Mouse (Mus musculus) embryonic facial prominence, embryonic 14.5 days (tissue): ENCODE measurements at regions not wholly inside any gene's neighbourhood (a gene's known extent, or its start where the extent isn't known, plus 50 kb on each side); places are given as distances from the start of the nearest gene placed in this dataset.

Experiments
- ATAC-seq: fragments of 200-750 bp; cut with Nextera tagmentation; 2 replicates; pipeline ENCODE4 v1.8.0; 2017; ENCODE audit warnings: low read depth, moderate number of reproducible peaks, moderate TSS enrichment
- DNase-seq: peaks from one replicate; pipeline ENCODE4 v3.0.0-alpha.2; 2015; ENCODE audit warnings: low spot score
- H3K27ac ChIP-seq: fragments of 300-500 bp; sonication (generic); replicated peaks from 2 replicates; pipeline ENCODE4 v1.5.1; 2014; ENCODE audit warnings: low read depth, mild to moderate bottlenecking, low read length, moderate library complexity
- H3K27me3 ChIP-seq: fragments of 300-500 bp; sonication (generic); replicated peaks from 2 replicates; pipeline ENCODE4 v1.6.1; 2014; ENCODE audit warnings: low read length; ENCODE audit not compliant: control insufficient read depth, insufficient read depth
- H3K36me3 ChIP-seq: fragments of 300-500 bp; sonication (generic); 2 replicates; pipeline ENCODE4 v1.6.1; 2014; ENCODE audit warnings: low read length, mixed read lengths; ENCODE audit not compliant: control insufficient read depth, insufficient read depth
- H3K4me1 ChIP-seq: fragments of 300-500 bp; sonication (generic); 2 replicates; pipeline ENCODE4 v1.6.1; 2014; ENCODE audit warnings: antibody characterized with exemption, low read length; ENCODE audit not compliant: control insufficient read depth, insufficient read depth
- H3K4me2 ChIP-seq: fragments of 300-500 bp; sonication (generic); 2 replicates; pipeline ENCODE4 v1.6.1; 2014; ENCODE audit warnings: low read depth, mild to moderate bottlenecking, low read length, moderate library complexity, mixed read lengths
- H3K4me3 ChIP-seq: fragments of 300-500 bp; sonication (generic); 2 replicates; pipeline ENCODE4 v1.5.1; 2014; ENCODE audit warnings: low read depth, mild to moderate bottlenecking, low read length
- H3K9ac ChIP-seq: fragments of 300-500 bp; sonication (generic); 2 replicates; pipeline ENCODE4 v1.6.1; 2014; ENCODE audit warnings: low read depth, mild to moderate bottlenecking, low read length, moderate library complexity, mixed read lengths
- H3K9me3 ChIP-seq: fragments of 300-500 bp; sonication (generic); 2 replicates; pipeline ENCODE4 v1.6.1; 2016; ENCODE audit warnings: low read length; ENCODE audit not compliant: control insufficient read depth
- WGBS: fragments of 180-500 bp; shearing (Covaris S2); extraction: QIAGEN DNeasy Blood & Tissue Kit; methylation state at CpG from one replicate; pipeline ENCODE4 v1.1.7; 2014; 5-methylcytosine and 5-hydroxymethylcytosine counted together

- 71% methylated on average over 6 of the region's 6 CpGs for WGBS
- Histone ChIP-seq H3K27me3 (no peaks in the 10 kb centered on the region), H3K36me3 (no peaks in the 10 kb centered on the region), H3K9me3 (no peaks in the 10 kb centered on the region), H3K4me1 (peaks cover 3% of the 10 kb centered on the region; the same call in 1 of the 2 replicates), H3K4me3 (no peak overlapping the region), H3K4me2 (no peak overlapping the region), H3K9ac (no peak overlapping the region), H3K27ac (no peak overlapping the region)
- ATAC-seq, result no peak
- no peak for DNase-seq
These were observed 142.0 kb upstream of the Igf1 start for GRCm38 (mm10) chr10:87715874-87716600.

- Histone ChIP-seq H3K9ac (no peak overlapping the region), H3K27ac (no peak overlapping the region), H3K4me1 (peaks cover 3% of the 10 kb centered on the region; the same call in 1 of the 2 replicates), H3K4me3 (no peak overlapping the region), H3K4me2 (no peak overlapping the region), H3K27me3 (no peaks in the 10 kb centered on the region), H3K36me3 (no peaks in the 10 kb centered on the region), H3K9me3 (no peaks in the 10 kb centered on the region)
- ATAC-seq (no peak), DNase-seq (no peak)
These were observed 140.9 kb upstream of the Igf1 start for GRCm38 (mm10) chr10:87717156-87717555.

- Histone ChIP-seq H3K4me3 (no peak overlapping the region), H3K27me3 (no peaks in the 10 kb centered on the region), H3K36me3 (no peaks in the 10 kb centered on the region), H3K9me3 (no peaks in the 10 kb centered on the region), H3K9ac (no peak overlapping the region), H3K4me2 (no peak overlapping the region), H3K4me1 (peaks cover 3% of the 10 kb centered on the region; the same call in 1 of the 2 replicates), H3K27ac (no peak overlapping the region)
- ATAC-seq (no peak), DNase-seq (no peak)
- WGBS, result 93% methylated on average over 7 of the region's 7 CpGs
These were observed 139.6 kb upstream of the Igf1 start for GRCm38 (mm10) chr10:87718491-87718890.

GRCm38 (mm10) chr10:87719978-87720377 is 138.1 kb upstream of the Igf1 start:
- Histone ChIP-seq H3K36me3 (no peaks in the 10 kb centered on the region), H3K9ac (no peak overlapping the region), H3K9me3 (no peaks in the 10 kb centered on the region), H3K4me3 (no peak overlapping the region), H3K4me1 (peaks cover 3% of the 10 kb centered on the region; the same call in 1 of the 2 replicates), H3K27ac (no peak overlapping the region), H3K4me2 (no peak overlapping the region), H3K27me3 (no peaks in the 10 kb centered on the region)
- no peak for ATAC-seq
- DNase-seq, result no peak

GRCm38 (mm10) chr10:87722244-87722643 is 135.8 kb upstream of the Igf1 start:
- ATAC-seq, result no peak

GRCm38 (mm10) chr10:87732658-87733057 is 125.4 kb upstream of the Igf1 start:
- no peaks in the 10 kb centered on the region for H3K27me3 ChIP-seq
- H3K36me3 ChIP-seq, result no peaks in the 10 kb centered on the region
- H3K9ac ChIP-seq, result no peak overlapping the region
- H3K9me3 ChIP-seq, result no peaks in the 10 kb centered on the region
- no peak overlapping the region for H3K4me3 ChIP-seq
- no peak for ATAC-seq
- no peak overlapping the region for H3K4me2 ChIP-seq
- no peaks in the 10 kb centered on the region for H3K4me1 ChIP-seq
- 100% methylated on average over 1 of the region's 1 CpGs for WGBS
- DNase-seq, result no peak
- no peak overlapping the region for H3K27ac ChIP-seq

More at GRCm38 (mm10) chr10:87722244-87722643, 135.8 kb upstream of the Igf1 start:
- no peaks in the 10 kb centered on the region for H3K36me3 ChIP-seq
- H3K4me1 ChIP-seq, result no peaks in the 10 kb centered on the region
- H3K27ac ChIP-seq, result no peak overlapping the region
- no peaks in the 10 kb centered on the region for H3K9me3 ChIP-seq
- no peak overlapping the region for H3K9ac ChIP-seq
- WGBS, result 74% methylated on average over 3 of the region's 3 CpGs
- H3K4me3 ChIP-seq, result no peak overlapping the region
- H3K4me2 ChIP-seq, result no peak overlapping the region
- no peaks in the 10 kb centered on the region for H3K27me3 ChIP-seq
- DNase-seq, result no peak

GRCm38 (mm10) chr10:87733241-87733640 is 124.8 kb upstream of the Igf1 start:
- Histone ChIP-seq H3K36me3 (no peaks in the 10 kb centered on the region), H3K4me2 (no peak overlapping the region), H3K4me3 (no peak overlapping the region), H3K9ac (no peak overlapping the region), H3K27me3 (no peaks in the 10 kb centered on the region), H3K9me3 (no peaks in the 10 kb centered on the region), H3K4me1 (no peaks in the 10 kb centered on the region), H3K27ac (no peak overlapping the region)
- 83% methylated on average over 7 of the region's 7 CpGs for WGBS
- ATAC-seq (no peak), DNase-seq (no peak)

- H3K4me3 ChIP-seq, result no peak overlapping the region
- no peak overlapping the region for H3K27ac ChIP-seq
- 0 out of 2 replicates have a peak, but pooled peaks cover 3% of the 10 kb centered on the region for H3K4me1 ChIP-seq
- H3K4me2 ChIP-seq, result no peak overlapping the region
- WGBS, result 48% methylated on average over 8 of the region's 8 CpGs
- H3K9me3 ChIP-seq, result no peaks in the 10 kb centered on the region
- DNase-seq (peak; percentile 77), ATAC-seq (peak; percentile 63; the same call in 1 of the 2 replicates)
- no peaks in the 10 kb centered on the region for H3K36me3 ChIP-seq
- H3K27me3 ChIP-seq, result no peaks in the 10 kb centered on the region
- H3K9ac ChIP-seq, result no peak overlapping the region
These were observed 117.7 kb upstream of the Igf1 start for GRCm38 (mm10) chr10:87740323-87740722.

GRCm38 (mm10) chr10:87742766-87743165 is 115.3 kb upstream of the Igf1 start:
- H3K27ac ChIP-seq, result no peak overlapping the region
- H3K27me3 ChIP-seq, result no peaks in the 10 kb centered on the region
- WGBS, result 87% methylated on average over 3 of the region's 3 CpGs
- no peak overlapping the region for H3K4me3 ChIP-seq
- H3K4me2 ChIP-seq, result no peak overlapping the region
- DNase-seq (no peak), ATAC-seq (no peak)
- no peaks in the 10 kb centered on the region for H3K36me3 ChIP-seq
- H3K4me1 ChIP-seq, result 0 out of 2 replicates have a peak, but pooled peaks cover 3% of the 10 kb centered on the region
- no peaks in the 10 kb centered on the region for H3K9me3 ChIP-seq
- no peak overlapping the region for H3K9ac ChIP-seq
